Mouse (Mus musculus) T-cell, adult 2 months (primary cell): ENCODE measurements around the gene Rgs12.

ENCODE experiments used
- DNase-seq: peaks from one replicate; pipeline ENCODE4 v3.0.0; 2022; ENCODE audit warnings: low spot score

Rgs12 gene

DNA sequence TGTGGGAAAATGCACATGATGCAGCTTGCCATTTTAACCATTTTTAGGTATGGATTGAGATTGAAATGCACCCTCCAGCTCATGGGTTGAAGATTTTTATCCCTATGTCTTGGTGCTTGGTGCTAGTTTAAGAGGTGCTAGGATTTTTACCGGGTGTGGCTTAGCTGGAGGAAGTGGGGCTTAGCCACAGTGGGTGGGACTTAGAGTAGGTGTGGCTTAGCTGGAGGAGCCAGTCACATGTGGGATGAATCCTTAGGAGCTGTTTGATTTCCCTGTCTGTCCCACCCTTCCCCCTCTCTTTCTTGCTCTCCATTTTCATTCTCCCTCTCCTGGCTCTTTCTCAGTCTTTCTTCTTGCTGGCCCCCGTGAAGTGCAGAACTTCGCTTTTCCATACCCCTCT lies 32.5 kb downstream of the Rgs12 start:
- no peak for DNase-seq

- DNase-seq: no peak
Measured at GRCm38 (mm10) chr5:34984933-34985332, 35.7 kb downstream of the Rgs12 start.

DNA sequence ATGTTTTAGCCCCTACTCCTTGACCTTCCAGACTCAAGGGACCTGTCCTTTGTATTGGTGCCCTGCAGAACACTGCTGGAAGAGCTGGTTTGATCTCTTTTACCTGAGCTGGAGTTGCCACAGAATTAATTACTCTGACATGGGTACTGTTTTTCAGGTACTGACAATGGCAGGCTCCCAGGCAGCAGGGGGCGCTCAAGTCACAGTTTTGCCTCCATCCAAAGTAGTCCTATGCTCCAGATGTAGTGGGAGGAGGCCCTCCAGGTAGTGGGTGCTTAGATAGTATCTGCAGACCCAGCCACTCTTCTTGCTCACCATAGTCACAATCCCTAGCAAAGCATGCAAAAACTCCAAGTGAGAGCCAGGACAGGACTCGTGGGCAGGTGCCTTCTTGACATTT lies 36.6 kb downstream of the Rgs12 start:
- peak; percentile 55 for DNase-seq

- no peak for DNase-seq
Measured at GRCm38 (mm10) chr5:34987396-34987795, 38.2 kb downstream of the Rgs12 start.

DNA sequence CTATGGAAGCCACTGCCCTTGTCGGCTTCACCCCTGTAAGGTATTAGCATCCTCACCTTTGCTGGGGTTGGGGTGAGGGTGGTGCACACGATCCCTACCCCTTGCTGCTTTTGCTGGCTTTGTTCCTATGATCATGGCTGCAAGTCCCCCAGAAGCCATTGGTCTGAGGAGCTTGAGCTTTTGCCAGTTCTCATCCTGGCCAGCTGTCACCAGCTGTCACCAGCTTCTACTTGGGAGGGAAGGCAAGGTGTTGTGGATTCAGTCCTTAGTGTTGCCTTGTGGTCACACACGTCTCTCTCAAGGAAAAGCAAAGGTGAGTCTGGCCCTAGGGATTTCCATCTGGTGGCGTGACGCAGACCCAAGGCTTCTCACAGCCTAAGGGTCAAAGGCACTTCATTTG lies 39.4 kb downstream of the Rgs12 start:
- DNase-seq: no peak

DNA sequence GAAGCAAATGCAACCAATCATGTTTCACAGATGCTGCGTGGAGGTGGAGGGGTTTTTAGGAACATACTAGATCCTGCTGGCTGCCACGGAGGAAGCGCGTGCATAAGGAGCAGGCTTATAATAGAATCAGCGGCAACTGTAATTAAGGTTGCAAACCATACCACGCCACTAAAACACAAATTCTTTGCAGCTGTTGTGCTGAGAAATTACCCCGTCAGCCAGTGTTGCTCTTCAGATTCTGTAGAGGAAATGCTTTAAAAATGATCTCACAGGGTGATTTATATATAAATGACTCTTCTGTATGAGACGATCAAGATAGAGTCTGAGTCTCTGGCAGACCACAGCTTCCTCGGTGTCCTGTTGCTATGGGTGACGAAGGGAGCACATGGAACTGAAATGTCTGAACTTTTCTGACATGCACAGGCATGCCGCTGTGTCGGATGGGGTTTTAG lies 40.1 kb downstream of the Rgs12 start:
- no peak for DNase-seq

DNA sequence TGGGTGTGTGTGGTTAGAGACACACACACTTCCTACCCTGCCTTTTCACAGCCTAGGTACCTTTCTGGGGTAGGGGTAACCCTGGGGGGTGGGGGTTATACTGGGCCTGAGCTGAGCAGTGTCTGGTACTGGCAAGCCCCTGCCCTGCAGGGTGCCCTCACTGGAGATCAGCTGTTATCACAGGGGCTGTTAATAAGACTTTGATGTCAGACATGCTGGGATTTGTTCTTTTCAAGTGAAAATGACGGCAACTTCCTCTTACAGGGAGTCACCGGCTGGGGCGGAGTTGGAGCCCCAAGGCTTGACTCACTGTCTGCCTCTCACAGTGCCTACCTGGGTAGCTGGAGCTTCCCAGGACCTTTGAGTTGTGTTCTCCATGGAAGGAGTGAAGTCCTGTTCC lies 49.5 kb downstream of the Rgs12 start:
- no peak for DNase-seq

- no peak for DNase-seq
Measured at GRCm38 (mm10) chr5:34999281-34999680, 50.0 kb downstream of the Rgs12 start.

- DNase-seq: no peak
Measured at GRCm38 (mm10) chr5:35000323-35000722, 51.1 kb downstream of the Rgs12 start.

- DNase-seq: no peak
Measured at GRCm38 (mm10) chr5:35001144-35001543, 51.9 kb downstream of the Rgs12 start.

- DNase-seq: no peak
Measured at GRCm38 (mm10) chr5:35003611-35004162, 54.4 kb downstream of the Rgs12 start.

- no peak for DNase-seq
Measured at GRCm38 (mm10) chr5:35004769-35005168, 55.5 kb downstream of the Rgs12 start.

DNA sequence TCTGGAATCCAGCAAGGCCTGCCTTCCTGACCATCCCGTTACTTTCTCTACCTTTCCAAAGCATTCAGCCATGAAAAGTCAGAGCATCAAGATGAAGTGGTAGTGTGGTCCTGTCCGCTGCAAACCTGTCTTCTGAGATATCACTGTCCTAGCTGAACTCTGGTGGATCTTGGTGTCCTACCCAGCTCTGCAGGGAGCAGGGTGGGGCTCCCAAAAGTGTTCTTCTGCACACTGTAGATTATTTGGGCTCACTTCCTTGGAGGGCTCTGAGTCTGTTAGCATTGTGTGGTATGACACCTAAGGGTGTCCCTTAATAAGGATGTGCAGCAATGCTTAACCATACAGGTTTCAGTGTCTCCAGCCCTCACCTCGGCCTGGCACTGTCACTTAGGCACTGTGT lies 56.4 kb downstream of the Rgs12 start:
- DNase-seq: no peak

DNA sequence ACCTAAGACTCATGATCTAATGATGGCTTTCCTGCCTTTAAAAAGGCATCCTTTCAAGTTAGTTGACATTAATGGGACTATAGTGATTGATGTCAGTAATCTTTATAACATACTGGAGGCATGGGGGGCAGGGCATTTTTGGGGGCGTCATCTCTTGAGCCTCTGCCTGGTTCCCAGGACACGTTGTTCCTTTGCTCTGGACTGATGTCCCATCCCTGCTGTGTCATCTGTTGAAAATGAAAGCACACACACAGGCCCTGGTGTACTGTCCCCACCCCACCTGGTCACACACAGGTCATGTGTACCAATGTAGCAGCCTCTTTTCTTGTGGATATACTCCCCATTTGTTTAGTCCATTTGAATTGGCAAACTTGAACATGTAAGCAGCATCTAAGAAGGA lies 57.4 kb downstream of the Rgs12 start:
- no peak for DNase-seq

GRCm38 (mm10) chr5:35009163-35009562 lies 59.9 kb downstream of the Rgs12 start:
- DNase-seq: no peak

DNA sequence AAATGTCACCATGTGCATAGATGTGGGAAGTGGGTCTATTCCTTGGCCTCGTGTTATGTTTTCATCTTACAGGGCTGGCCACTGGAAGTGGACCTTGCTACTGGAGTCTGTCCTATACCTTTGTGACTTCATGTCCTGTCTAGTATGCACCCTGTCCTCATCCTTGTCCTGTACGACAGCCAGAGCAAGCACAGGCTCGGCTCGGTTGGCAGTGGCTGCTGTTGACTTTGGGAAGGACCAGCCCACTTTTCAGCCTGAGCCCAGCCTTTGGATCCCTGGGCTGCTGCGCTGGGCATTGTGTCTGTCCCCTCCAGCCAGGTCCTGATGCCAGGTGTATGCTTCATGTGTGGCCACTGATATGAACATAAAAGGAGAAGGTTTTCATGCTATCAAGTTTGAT lies 61.4 kb downstream of the Rgs12 start:
- no peak for DNase-seq

- DNase-seq: no peak
Measured at GRCm38 (mm10) chr5:35011156-35011923, 62.1 kb downstream of the Rgs12 start.

- DNase-seq: no peak
Measured at GRCm38 (mm10) chr5:35014036-35014435, 64.8 kb downstream of the Rgs12 start.

- DNase-seq: no peak
Measured at GRCm38 (mm10) chr5:35019673-35020300, 70.5 kb downstream of the Rgs12 start.

- DNase-seq: no peak
Measured at GRCm38 (mm10) chr5:35020410-35021241, 71.4 kb downstream of the Rgs12 start.

DNA sequence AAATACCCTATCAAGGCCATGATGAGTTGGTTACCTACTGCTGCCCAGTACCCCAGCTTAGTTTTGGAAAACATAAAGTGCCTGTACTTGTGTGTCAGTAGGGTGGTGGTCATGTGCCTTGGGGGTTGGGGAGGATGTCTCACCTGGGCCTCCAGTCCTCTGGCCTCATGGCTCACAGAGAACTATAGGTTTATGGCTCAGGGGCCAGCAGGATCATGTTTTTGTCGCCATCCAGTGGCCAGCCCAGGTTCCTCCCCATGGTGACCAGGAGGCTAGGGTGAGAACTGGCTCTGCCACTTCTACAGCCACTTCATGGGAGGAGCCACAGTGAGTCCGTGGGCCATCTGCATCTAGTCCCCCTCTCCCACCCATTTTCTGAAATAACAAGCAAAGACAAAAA lies 75.7 kb downstream of the Rgs12 start:
- DNase-seq: no peak

DNA sequence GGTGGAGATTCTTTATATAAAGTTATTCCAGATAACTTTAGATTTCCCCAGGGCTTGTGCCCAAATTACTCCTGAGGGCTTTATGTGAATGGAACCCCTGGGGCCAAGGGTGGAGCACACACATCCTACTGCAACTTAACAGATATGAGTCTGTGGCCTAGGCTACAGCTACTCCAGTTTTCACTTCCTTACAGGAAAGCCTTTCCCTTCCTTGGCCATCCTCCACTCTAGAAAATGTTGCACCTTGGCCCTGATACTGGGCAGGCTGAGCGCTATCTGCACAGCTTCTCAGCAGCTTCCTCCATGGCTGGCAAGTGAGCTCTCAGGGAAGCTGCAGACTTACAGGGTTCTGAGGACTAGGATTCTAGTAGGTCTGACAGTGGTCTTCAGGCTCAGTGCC lies 80.1 kb downstream of the Rgs12 start:
- no peak for DNase-seq

DNA sequence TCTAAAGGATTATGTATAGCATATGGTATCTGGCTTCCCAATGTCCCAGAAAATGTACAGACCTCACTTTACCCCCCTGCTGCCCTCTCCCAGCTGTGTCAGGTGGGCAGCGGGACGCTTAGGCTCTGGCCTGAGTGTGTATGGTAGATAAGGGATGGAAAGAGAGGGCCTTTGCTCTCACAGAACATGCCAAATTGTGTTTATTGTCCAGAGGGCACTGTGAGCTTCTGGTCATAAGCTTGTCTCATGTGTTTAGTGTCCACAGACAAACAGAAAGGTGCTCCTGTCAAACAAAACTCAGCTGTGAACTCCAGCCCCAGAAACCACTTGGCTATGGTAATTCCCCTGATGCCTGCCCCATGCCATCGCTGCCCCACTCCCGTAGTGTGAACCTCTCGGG lies 80.5 kb downstream of the Rgs12 start:
- DNase-seq: no peak
